Mouse (Mus musculus): ENCODE measurements at regions not wholly inside any gene's neighbourhood (a gene's known extent, or its start where the extent isn't known, plus 50 kb on each side); places are given as distances from the start of the nearest gene placed in this dataset.

DNA sequence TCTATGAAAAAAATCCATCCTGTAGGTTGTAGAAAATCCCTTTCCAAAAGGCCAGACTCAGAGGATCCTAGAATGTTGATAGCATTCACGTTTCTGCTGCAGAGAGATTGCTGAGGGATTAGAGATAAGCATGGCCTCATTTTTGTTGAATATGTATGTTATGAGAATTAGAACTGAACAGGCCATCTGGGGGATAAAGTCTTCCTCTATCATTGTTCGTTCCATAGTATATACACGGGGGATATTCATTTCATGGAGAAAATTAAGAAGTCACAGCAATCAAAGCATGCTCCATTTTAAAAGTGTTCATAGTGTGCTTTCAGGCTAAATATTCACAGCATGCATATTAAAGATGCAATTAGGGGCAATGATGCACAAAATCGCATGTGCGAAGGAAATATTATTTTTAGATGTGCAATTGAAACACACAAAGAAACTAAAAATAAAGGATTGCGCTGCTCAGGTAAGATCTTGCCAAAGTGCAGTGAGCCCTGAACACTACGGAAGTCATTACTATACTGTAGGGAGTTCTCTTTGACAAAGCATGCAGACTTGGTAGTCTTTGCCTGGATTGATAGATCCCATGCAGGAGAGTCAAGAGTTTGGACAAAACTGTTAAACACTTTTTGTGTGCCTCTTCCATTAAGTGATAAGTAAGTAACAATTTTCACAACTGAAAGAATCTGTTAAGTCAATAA is 511.5 kb downstream of the Phf3 start:
- H3K4me2 ChIP-seq: no peak overlapping the region
- no peak overlapping the region for H3K27ac ChIP-seq
- ATAC-seq (replicated peaks; ENCODE audit: low FRiP score): no peak
- 84% methylated on average over 7 of the region's 7 CpGs for WGBS
- no peaks in the 10 kb centered on the region for H3K36me3 ChIP-seq
- no peaks in the 10 kb centered on the region for H3K4me1 ChIP-seq
- H3K27me3 ChIP-seq: no peaks in the 10 kb centered on the region
- H3K9ac ChIP-seq: no peak overlapping the region
- no peaks in the 10 kb centered on the region for H3K9me3 ChIP-seq (replicated peaks)
- no peak overlapping the region for H3K4me3 ChIP-seq (replicated peaks)

DNA sequence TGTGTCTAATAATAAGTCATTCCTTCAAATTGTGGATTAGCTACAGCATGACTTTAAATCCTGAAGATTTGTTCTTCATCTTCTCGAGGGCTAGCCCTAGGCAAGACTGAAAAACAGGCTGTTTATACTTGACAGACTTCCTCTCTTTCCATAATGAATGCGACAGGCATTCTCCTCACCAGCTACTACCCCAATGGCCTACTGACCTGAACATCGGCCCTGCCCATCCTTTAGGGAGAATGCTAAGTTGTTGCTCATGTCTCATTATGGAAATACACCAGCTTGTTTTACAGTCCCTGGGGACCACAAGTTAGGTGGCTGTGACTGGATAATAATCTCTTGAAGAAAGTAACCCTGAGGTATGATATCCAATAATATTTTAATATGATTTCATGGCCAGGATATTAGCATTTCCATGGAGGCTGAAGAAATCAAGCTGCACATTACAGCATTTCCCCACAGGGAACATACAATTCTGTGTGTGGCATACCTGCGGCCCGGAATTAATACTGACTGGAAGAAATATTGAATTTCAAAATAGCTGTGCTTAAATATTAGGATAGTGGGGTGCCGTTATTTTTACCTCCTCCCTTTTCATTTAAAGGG is 553.0 kb downstream of the Phf3 start:
- Histone ChIP-seq H3K4me1 (no peaks in the 10 kb centered on the region), H3K27ac (no peak overlapping the region), H3K9me3 (replicated peaks) (no peaks in the 10 kb centered on the region), H3K36me3 (no peaks in the 10 kb centered on the region), H3K4me3 (replicated peaks) (no peak overlapping the region), H3K9ac (no peak overlapping the region), H3K4me2 (no peak overlapping the region), H3K27me3 (no peaks in the 10 kb centered on the region)
- WGBS: 79% methylated on average over 6 of the region's 6 CpGs
- ATAC-seq (replicated peaks; ENCODE audit: low FRiP score): no peak

DNA sequence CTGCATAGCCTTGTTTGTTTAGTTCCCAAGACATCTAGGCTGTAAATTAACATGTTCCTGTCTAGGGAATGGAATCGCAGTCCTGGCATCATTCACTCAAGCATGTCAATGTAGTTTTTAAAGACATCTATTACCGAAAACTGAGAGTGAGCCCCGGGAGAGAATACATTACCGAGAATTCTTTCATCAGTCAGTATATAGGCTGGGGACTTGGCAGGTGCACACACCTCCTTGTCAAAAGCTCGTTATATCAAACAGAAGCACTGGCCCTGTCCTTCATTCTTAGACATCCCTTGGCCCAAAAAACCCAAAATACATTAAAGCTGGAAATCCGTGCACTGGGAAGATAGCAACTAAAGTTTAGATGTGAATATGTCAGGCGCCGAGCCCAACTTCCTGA is 555.5 kb downstream of the Phf3 start:
- H3K27me3 ChIP-seq: no peaks in the 10 kb centered on the region
- WGBS: 86% methylated on average over 8 of the region's 8 CpGs
- H3K4me3 ChIP-seq (replicated peaks): no peak overlapping the region
- no peaks in the 10 kb centered on the region for H3K36me3 ChIP-seq
- no peak overlapping the region for H3K4me2 ChIP-seq
- H3K9me3 ChIP-seq (replicated peaks): no peaks in the 10 kb centered on the region
- H3K9ac ChIP-seq: no peak overlapping the region
- H3K4me1 ChIP-seq: no peaks in the 10 kb centered on the region
- no peak for ATAC-seq (replicated peaks; ENCODE audit: low FRiP score)
- H3K27ac ChIP-seq: no peak overlapping the region

DNA sequence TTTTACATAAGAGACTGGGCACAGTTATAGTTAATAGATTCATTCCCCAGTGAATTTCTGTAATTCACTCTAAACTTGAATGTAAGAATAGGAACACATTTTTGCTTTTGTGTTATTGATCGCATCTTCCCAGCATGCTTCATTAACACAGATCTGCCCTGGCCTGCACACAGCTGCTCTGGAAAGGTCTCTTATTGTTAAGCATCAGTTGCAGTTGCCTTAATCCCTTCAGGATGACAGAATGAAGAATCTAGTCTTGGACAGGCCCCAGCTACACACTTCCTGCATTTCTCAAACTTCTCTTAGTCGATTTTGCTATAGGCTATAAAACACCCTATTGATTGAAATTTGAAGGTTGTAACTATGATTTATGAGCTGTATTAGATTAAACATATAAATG is 584.6 kb downstream of the Phf3 start:
- ATAC-seq (replicated peaks; ENCODE audit: low FRiP score): no peak
- WGBS: 70% methylated on average over 2 of the region's 2 CpGs
- Histone ChIP-seq H3K9me3 (replicated peaks) (no peaks in the 10 kb centered on the region), H3K27ac (no peak overlapping the region), H3K36me3 (no peaks in the 10 kb centered on the region), H3K27me3 (no peaks in the 10 kb centered on the region), H3K4me2 (no peak overlapping the region), H3K4me3 (replicated peaks) (no peak overlapping the region), H3K4me1 (no peaks in the 10 kb centered on the region), H3K9ac (no peak overlapping the region)

DNA sequence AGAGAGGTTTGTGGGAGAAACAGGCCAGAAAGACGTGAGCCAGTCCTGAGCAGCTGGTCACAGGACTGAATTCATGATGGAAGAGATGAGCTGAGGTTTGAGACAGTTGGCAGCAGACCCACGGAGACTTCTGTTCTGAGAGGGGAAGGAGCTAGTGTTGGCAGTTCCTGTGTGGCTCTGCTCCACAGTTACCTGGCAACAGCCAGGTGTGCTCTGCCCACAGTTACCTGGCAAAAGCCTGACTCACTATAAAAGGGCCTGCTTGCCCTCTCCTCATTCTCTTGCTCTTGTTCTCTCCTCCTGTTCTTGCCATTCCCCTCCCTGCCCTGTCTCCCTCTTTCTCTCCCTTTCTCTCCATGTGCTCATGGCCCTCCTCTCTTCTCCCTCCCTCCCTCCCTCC is 611.3 kb downstream of the Phf3 start:
- Histone ChIP-seq H3K9me3 (replicated peaks) (no peaks in the 10 kb centered on the region), H3K4me2 (no peak overlapping the region), H3K27me3 (no peaks in the 10 kb centered on the region), H3K27ac (no peak overlapping the region), H3K9ac (no peak overlapping the region), H3K36me3 (no peaks in the 10 kb centered on the region), H3K4me3 (replicated peaks) (no peak overlapping the region), H3K4me1 (no peaks in the 10 kb centered on the region)
- ATAC-seq (replicated peaks; ENCODE audit: low FRiP score): no peak
- 56% methylated on average over 2 of the region's 2 CpGs for WGBS

DNA sequence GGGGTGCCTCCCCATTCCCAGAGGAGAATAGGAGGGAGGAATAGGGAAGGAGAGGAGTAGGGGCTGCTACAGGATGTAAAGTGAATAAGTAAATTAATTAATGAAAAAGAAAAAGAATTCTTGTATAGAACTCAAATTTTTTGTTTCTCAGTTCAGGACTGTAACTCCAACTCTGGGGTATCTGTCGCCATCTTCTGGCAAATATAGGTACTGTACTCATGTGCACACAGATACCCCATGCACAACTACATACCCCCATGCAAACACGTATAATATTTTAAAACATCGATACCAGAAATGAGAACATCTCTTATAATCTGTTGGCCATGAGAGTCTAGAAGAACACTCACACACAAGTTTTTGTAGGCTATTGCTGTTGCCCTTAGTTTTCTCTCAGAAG is 614.2 kb downstream of the Phf3 start:
- Histone ChIP-seq H3K4me3 (replicated peaks) (no peak overlapping the region), H3K27ac (no peak overlapping the region), H3K36me3 (no peaks in the 10 kb centered on the region), H3K9ac (no peak overlapping the region), H3K4me1 (no peaks in the 10 kb centered on the region), H3K27me3 (no peaks in the 10 kb centered on the region), H3K9me3 (replicated peaks) (no peaks in the 10 kb centered on the region), H3K4me2 (no peak overlapping the region)
- ATAC-seq (replicated peaks; ENCODE audit: low FRiP score): no peak
- 71% methylated on average over 3 of the region's 3 CpGs for WGBS

DNA sequence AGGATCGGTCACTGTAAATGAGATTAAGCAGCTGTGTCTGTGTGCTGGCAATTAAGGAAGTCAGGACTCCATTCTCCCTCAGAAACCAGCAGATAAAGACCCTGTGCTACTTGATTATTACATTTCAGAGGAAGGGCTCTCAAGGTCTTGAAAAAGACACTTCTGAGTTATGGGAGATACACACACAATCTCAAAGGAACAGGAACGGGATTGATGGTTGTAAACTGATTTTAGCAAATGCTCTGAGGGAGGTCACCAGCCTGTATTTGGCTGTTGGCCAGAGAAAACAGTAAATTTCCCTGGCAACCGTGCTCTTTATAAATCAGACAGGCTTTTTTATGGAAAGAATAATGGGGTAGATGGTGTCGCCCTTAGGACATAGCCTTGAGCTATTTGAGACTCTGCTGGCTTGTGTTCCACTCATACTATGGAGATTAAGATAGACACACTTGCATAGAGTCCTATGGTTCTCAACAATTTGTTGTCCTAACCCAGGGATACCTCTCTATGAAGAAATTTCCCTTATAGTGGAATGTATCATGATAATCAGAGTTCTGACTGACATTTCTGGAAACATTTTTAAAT is 656.9 kb downstream of the Phf3 start:
- peaks cover 7% of the 10 kb centered on the region; the same call in 1 of the 2 replicates for H3K4me1 ChIP-seq
- ATAC-seq (replicated peaks; ENCODE audit: low FRiP score): peak; percentile 86
- WGBS: 28% methylated on average over 4 of the region's 4 CpGs

DNA sequence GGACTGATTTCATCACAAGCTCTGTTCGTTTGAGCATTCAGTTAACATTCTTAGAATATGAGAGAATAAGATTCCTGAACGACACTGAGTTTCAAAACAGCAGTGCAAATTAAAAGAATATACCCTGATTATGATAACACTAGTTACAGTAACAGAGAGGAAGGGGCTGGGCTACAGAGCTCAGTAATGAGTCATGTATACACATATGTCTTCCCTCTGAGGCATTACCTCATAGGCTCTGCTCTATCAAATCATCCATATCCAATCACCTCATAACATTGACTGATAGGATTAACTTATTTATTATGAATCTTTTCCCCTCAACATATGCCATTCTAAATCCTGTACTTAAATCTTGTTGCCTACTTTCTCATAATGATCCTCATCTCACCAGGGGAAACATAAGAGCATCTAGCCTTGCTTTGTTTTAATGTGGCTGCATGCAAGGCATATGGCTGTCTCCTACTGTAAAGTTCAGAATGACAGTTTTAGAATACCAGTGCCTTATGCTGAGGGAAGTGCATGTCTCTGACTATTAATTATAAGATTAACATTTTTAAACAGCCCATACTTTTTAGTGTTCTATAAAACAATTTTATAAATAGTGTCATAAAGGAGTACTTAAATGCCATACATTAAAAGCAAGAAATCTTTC is 669.0 kb downstream of the Phf3 start:
- H3K4me3 ChIP-seq (replicated peaks): no peak overlapping the region
- H3K4me2 ChIP-seq: no peak overlapping the region
- no peaks in the 10 kb centered on the region for H3K9me3 ChIP-seq (replicated peaks)
- H3K4me1 ChIP-seq: no peaks in the 10 kb centered on the region
- no peaks in the 10 kb centered on the region for H3K27me3 ChIP-seq
- WGBS: 55% methylated on average over 2 of the region's 2 CpGs
- H3K9ac ChIP-seq: no peak overlapping the region
- no peaks in the 10 kb centered on the region for H3K36me3 ChIP-seq
- ATAC-seq (replicated peaks; ENCODE audit: low FRiP score): no peak
- H3K27ac ChIP-seq: no peak overlapping the region

More for the DNA sequence above, 656.9 kb downstream of the Phf3 start:
- H3K9ac ChIP-seq: no peak overlapping the region
- no peaks in the 10 kb centered on the region for H3K9me3 ChIP-seq (replicated peaks)
- no peaks in the 10 kb centered on the region for H3K36me3 ChIP-seq
- H3K4me2 ChIP-seq: no peak overlapping the region
- H3K27ac ChIP-seq: no peak overlapping the region
- no peaks in the 10 kb centered on the region for H3K27me3 ChIP-seq
- H3K4me3 ChIP-seq (replicated peaks): no peak overlapping the region

DNA sequence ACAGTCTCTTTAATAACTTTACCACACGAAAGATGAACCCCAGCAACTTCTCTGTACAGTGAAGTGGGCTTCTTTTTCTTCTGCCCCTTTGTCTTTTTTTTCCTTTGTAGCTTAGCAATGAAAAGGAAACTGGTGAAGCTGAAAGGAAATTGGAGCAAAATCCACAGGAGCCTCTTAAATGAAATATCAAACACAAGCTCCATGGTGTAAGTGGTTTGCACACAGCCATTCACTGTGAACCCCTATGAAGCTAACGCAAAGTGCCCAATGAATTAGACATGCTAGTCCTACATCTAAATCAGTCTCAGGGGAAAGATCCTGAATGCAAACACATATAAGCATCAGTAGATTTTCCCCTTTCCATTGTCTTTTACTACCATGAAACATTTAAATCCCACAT is 697.5 kb downstream of the Phf3 start:
- no peak overlapping the region for H3K9ac ChIP-seq
- no peaks in the 10 kb centered on the region for H3K4me1 ChIP-seq
- whole genome bisulfite sequencing: 74% methylated on average over 2 of the region's 2 CpGs
- H3K27me3 ChIP-seq: no peaks in the 10 kb centered on the region
- H3K9me3 ChIP-seq (replicated peaks): no peaks in the 10 kb centered on the region
- H3K4me2 ChIP-seq: no peak overlapping the region
- H3K27ac ChIP-seq: no peak overlapping the region
- H3K36me3 ChIP-seq: no peaks in the 10 kb centered on the region
- H3K4me3 ChIP-seq (replicated peaks): no peak overlapping the region
- no peak for ATAC-seq (replicated peaks; ENCODE audit: low FRiP score)

DNA sequence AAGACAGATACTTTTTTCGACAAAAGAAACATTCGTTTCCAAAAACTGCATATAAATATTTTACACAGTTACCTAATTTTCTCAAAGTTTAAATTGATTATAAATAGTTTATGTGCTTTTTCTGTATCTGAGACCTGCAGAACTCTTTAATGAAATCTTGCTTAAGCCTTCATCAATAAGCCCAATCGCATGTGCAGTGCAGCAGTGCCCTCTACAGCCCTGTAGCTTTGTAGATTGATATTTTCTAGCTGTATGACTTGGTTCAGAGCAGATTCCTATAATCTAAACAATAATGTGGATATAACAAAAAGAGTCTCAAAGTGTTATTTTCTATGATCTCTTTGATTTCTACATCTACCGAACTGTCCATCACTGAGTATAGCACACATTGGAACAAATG is 728.7 kb downstream of the Phf3 start:
- no peak for ATAC-seq (replicated peaks; ENCODE audit: low FRiP score)

DNA sequence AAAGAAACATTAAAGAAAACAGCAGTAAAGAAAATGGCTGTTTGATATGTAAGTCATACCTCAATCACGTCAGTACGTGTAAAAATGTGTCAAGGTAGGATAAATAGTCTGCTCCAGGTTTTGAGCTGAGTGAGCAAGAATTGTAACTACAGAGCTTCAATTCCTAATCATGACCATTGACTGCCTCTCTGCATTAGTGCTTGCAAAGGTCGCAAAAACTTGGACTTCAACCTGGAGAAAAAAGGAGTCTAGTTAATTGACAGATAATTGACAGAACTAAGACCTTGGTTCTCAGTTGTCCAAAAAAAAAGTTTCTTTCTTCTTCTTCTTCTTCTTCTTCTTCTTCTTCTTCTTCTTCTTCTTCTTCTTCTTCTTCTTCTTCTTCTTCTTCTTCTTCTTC is 759.5 kb downstream of the Phf3 start:
- H3K36me3 ChIP-seq: no peaks in the 10 kb centered on the region
- H3K4me2 ChIP-seq: no peak overlapping the region
- no peak overlapping the region for H3K4me3 ChIP-seq (replicated peaks)
- no peak overlapping the region for H3K9ac ChIP-seq
- no peaks in the 10 kb centered on the region for H3K27me3 ChIP-seq
- H3K9me3 ChIP-seq (replicated peaks): no peaks in the 10 kb centered on the region
- H3K4me1 ChIP-seq: no peaks in the 10 kb centered on the region
- 72% methylated on average over 3 of the region's 3 CpGs for WGBS
- no peak for ATAC-seq (replicated peaks; ENCODE audit: low FRiP score)
- no peak overlapping the region for H3K27ac ChIP-seq

More for the DNA sequence above, 728.7 kb downstream of the Phf3 start:
- no peak overlapping the region for H3K9ac ChIP-seq
- H3K9me3 ChIP-seq (replicated peaks): no peaks in the 10 kb centered on the region
- H3K27me3 ChIP-seq: no peaks in the 10 kb centered on the region
- no peak overlapping the region for H3K27ac ChIP-seq
- no peak overlapping the region for H3K4me2 ChIP-seq
- no peaks in the 10 kb centered on the region for H3K4me1 ChIP-seq
- WGBS: 81% methylated on average over 4 of the region's 4 CpGs
- H3K36me3 ChIP-seq: no peaks in the 10 kb centered on the region
- no peak overlapping the region for H3K4me3 ChIP-seq (replicated peaks)

Measured in kidney, embryonic 15.5 days (tissue).